Comparison of ENCODE assay signal across 8 mouse cellular contexts in genomic region chr4:40267681-40268080, GRCm38 (mm10). TPM values are rescaled to one million over a fixed set of nuclear protein-coding genes. Genes with fewer than 3 reads are reported as not detected.
DNase-seq lines count a peak whose midpoint lies in the region; ATAC-seq lines count a peak whose summit lies in the region.

No protein-coding gene starts in this region.

- peak; percentile 14 for DNase-seq in layer of hippocampus, adult 9-11 months
- no peak for DNase-seq in layer of hippocampus, postnatal 25 days (ENCODE audit: extremely low spot score in 1 of 2, low spot score in 1 of 2)
- peak; percentile 39 to 48 for DNase-seq in lung, adult 18-20 months
- DNase-seq in spleen, postnatal 36 days (ENCODE audit: low spot score in 2 of 2), result no peak
- no peak for DNase-seq in spleen, adult 12 weeks (ENCODE audit: low spot score)

- H3K4me3 ChIP-seq in brown adipose tissue, adult 24 weeks (ENCODE audit: insufficient read depth, low read depth, low read length), result peak overlapping the region; percentile 92
- peak overlapping the region; percentile 69 for H3K4me3 ChIP-seq in intestine, embryonic 15.5 days (replicated peaks)
- H3K4me3 ChIP-seq in stomach, embryonic 16.5 days (replicated peaks; ENCODE audit: low read length), result peak overlapping the region; percentile 87

- H3K9me3 ChIP-seq in intestine, embryonic 15.5 days, result no peaks in the 10 kb centered on the region
- H3K9me3 ChIP-seq in stomach, embryonic 16.5 days (replicated peaks; ENCODE audit: control insufficient read depth, low read length), result no peaks in the 10 kb centered on the region

- peak overlapping the region; percentile 90 for H3K4me2 ChIP-seq in intestine, embryonic 15.5 days (replicated peaks)
- H3K4me2 ChIP-seq in stomach, embryonic 16.5 days (ENCODE audit: low read depth, low read length), result peak overlapping the region; percentile 96

- H3K36me3 ChIP-seq in intestine, embryonic 15.5 days, result peaks cover 2% of the 10 kb centered on the region; the same call in 1 of the 2 replicates
- 0 out of 2 replicates have a peak, but pooled peaks cover 2% of the 10 kb centered on the region for H3K36me3 ChIP-seq in stomach, embryonic 16.5 days (ENCODE audit: control insufficient read depth, insufficient read depth, low read length)

- peak overlapping the region; percentile 93 for H3K9ac ChIP-seq in intestine, embryonic 15.5 days
- H3K9ac ChIP-seq in stomach, embryonic 16.5 days (ENCODE audit: low read length), result peak overlapping the region; percentile 91

- peaks cover 6% of the 10 kb centered on the region; the same call in 1 of the 2 replicates for H3K4me1 ChIP-seq in brown adipose tissue, adult 24 weeks (ENCODE audit: control insufficient read depth, insufficient read depth, insufficient read length, low read length)
- peaks cover 10% of the 10 kb centered on the region for H3K4me1 ChIP-seq in intestine, embryonic 15.5 days (replicated peaks)
- H3K4me1 ChIP-seq in stomach, embryonic 16.5 days (ENCODE audit: control insufficient read depth, insufficient read depth, low read length), result peaks cover 27% of the 10 kb centered on the region

- peak; percentile 40 for ATAC-seq in intestine, embryonic 15.5 days
- ATAC-seq in stomach, embryonic 16.5 days (ENCODE audit: insufficient read depth, low FRiP score), result no peak

- peak overlapping the region; percentile 23; the same call in 1 of the 2 replicates for H3K27ac ChIP-seq in brown adipose tissue, adult 24 weeks (replicated peaks; ENCODE audit: low read depth, low read length)
- peak overlapping the region; percentile 99 for H3K27ac ChIP-seq in intestine, embryonic 15.5 days
- peak overlapping the region; percentile 100 for H3K27ac ChIP-seq in stomach, embryonic 16.5 days (ENCODE audit: low read length)

- 49% methylated on average over 7 of the region's 7 CpGs for WGBS in intestine, embryonic 15.5 days
- 60% methylated on average over 7 of the region's 7 CpGs for WGBS in stomach, embryonic 16.5 days

- no peaks in the 10 kb centered on the region for H3K27me3 ChIP-seq in intestine, embryonic 15.5 days (replicated peaks)
- no peaks in the 10 kb centered on the region for H3K27me3 ChIP-seq in stomach, embryonic 16.5 days (ENCODE audit: control insufficient read depth, insufficient read depth, low read length)

RNA-seq across cellular contexts. Expression of gene Smim27, which starts 1.7 kb away (rescaled TPM):
- total RNA-seq in layer of hippocampus, postnatal 25 days (2021), result 10 to 100 TPM; 13.8 to 16.3 TPM
- 44.7 and 52.6 TPM in 2 replicates for polyA plus RNA-seq in brown adipose tissue, adult 24 weeks (2012; ENCODE audit: insufficient read depth, insufficient read length, missing spikeins)
- 36.0 and 42.0 TPM in 2 replicates for polyA plus RNA-seq in intestine, embryonic 15.5 days (2015; fragmentation: Nextera tagmentation; extraction: Ambion mirVana)
- 33.6 and 34.4 TPM in 2 replicates for polyA plus RNA-seq in stomach, embryonic 16.5 days (2015; fragmentation: Nextera tagmentation; extraction: Ambion mirVana)

RNA-seq across cellular contexts. Expression of gene Topors, which starts 2.0 kb away (rescaled TPM):
- total RNA-seq in layer of hippocampus, postnatal 25 days (2021), result 10 to 100 TPM; 19.2 to 20.4 TPM
- polyA plus RNA-seq in brown adipose tissue, adult 24 weeks (2012; ENCODE audit: insufficient read depth, insufficient read length, missing spikeins), result 10.1 and 13.4 TPM in 2 replicates
- 36.5 and 38.3 TPM in 2 replicates for polyA plus RNA-seq in intestine, embryonic 15.5 days (2015; fragmentation: Nextera tagmentation; extraction: Ambion mirVana)
- 30.6 and 32.5 TPM in 2 replicates for polyA plus RNA-seq in stomach, embryonic 16.5 days (2015; fragmentation: Nextera tagmentation; extraction: Ambion mirVana)

RNA-seq across cellular contexts. Expression of gene Ndufb6, which starts 11.5 kb away (rescaled TPM):
- 100 to 1,000 TPM; 166 to 192 TPM for total RNA-seq in layer of hippocampus, postnatal 25 days (2021)
- polyA plus RNA-seq in brown adipose tissue, adult 24 weeks (2012; ENCODE audit: insufficient read depth, insufficient read length, missing spikeins), result 1,625 and 1,691 TPM in 2 replicates
- polyA plus RNA-seq in intestine, embryonic 15.5 days (2015; fragmentation: Nextera tagmentation; extraction: Ambion mirVana), result 384 and 393 TPM in 2 replicates
- 319 and 364 TPM in 2 replicates for polyA plus RNA-seq in stomach, embryonic 16.5 days (2015; fragmentation: Nextera tagmentation; extraction: Ambion mirVana)

RNA-seq across cellular contexts. Expression of gene Ddx58, which starts 28.1 kb away (rescaled TPM):
- total RNA-seq in layer of hippocampus, postnatal 25 days (2021), result 1 to 10 TPM; 3.2 to 3.6 TPM
- 12.0 and 16.6 TPM in 2 replicates for polyA plus RNA-seq in brown adipose tissue, adult 24 weeks (2012; ENCODE audit: insufficient read depth, insufficient read length, missing spikeins)
- polyA plus RNA-seq in intestine, embryonic 15.5 days (2015; fragmentation: Nextera tagmentation; extraction: Ambion mirVana), result 8.5 and 10.0 TPM in 2 replicates
- polyA plus RNA-seq in stomach, embryonic 16.5 days (2015; fragmentation: Nextera tagmentation; extraction: Ambion mirVana), result 14.2 and 15.1 TPM in 2 replicates

Comparison
In these comparisons a context has a peak if more than half of its experiments do, and no peak if none do; other contexts are left out.
1. DNase-seq: peak in layer of hippocampus, adult 9-11 months (single experiment) and lung, adult 18-20 months (2 of 2); none in layer of hippocampus, postnatal 25 days (0 of 2), spleen, postnatal 36 days (0 of 2) and spleen, adult 12 weeks (single experiment).
2. H3K27ac ChIP-seq: peak in every context shown above with its lines; median percentile 100 in stomach, embryonic 16.5 days; 99 in intestine, embryonic 15.5 days; 23 in brown adipose tissue, adult 24 weeks.
3. Peak in every context shown above with its lines, with median percentiles within 50 percentile points of each other: H3K4me3 ChIP-seq.